ENCODE assay signal across 10 mouse cellular contexts in genomic region chr2:157418609-157419071, GRCm38 (mm10). TPM values are rescaled to one million over a fixed set of nuclear protein-coding genes. Genes with fewer than 3 reads are reported as not detected.
DNase-seq lines count a peak whose midpoint lies in the region; ATAC-seq and TF ChIP-seq lines count a peak whose summit lies in the region.
"Had no signal": no experiment of that assay in that cellular context is flagged by ENCODE, and none has a peak within 500 bp of the region (broad histone marks: within the 10 kb centered on the region; RNA-seq: fewer than 3 reads in every experiment).

No protein-coding gene starts in this region.

- peak; percentile 95 for TF ChIP-seq EP300 in ES-Bruce4 (IDR thresholded peaks at IDR 0.05; ENCODE audit: insufficient read depth, low read depth, low read length)

- no peaks in the 10 kb centered on the region for H3K27me3 ChIP-seq in ES-Bruce4 (ENCODE audit: control insufficient read depth, insufficient read depth, low read length, poor library complexity, severe bottlenecking)
- H3K27me3 ChIP-seq in hindbrain, embryonic 13.5 days = no peaks in the 10 kb centered on the region
- no peaks in the 10 kb centered on the region for H3K27me3 ChIP-seq in midbrain, embryonic 15.5 days (replicated peaks)
- H3K27me3 ChIP-seq: Patski had no signal

- peak overlapping the region; percentile 93 for H3K27ac ChIP-seq in ES-Bruce4 (ENCODE audit: insufficient read depth, low read length)
- 0 out of 2 replicates have a peak overlapping the region, but pooled peaks have one; percentile 48 for H3K27ac ChIP-seq in hindbrain, embryonic 13.5 days
- H3K27ac ChIP-seq in midbrain, embryonic 15.5 days = no peak overlapping the region
- H3K27ac ChIP-seq: liver, embryonic 14.5 days had no signal

- no peak for TF ChIP-seq CTCF in ES-Bruce4 (IDR thresholded peaks at IDR 0.05; ENCODE audit: low read depth, low read length)

- no peak for TF ChIP-seq POLR2A in ES-Bruce4 (IDR thresholded peaks at IDR 0.05; ENCODE audit: insufficient read depth, low read length)

- peak; percentile 27 for DNase-seq in embryo, embryonic 10 days (ENCODE audit: low spot score)
- no peak for DNase-seq in urinary bladder, adult 18-20 months (ENCODE audit: low spot score in 2 of 2)
- no peak for DNase-seq in gastrocnemius, adult 18-20 months (ENCODE audit: low spot score)
- DNase-seq in B cell, adult 2 months = no peak
- DNase-seq: cerebellum, adult 18-20 months had no signal

- peaks cover 22% of the 10 kb centered on the region for H3K4me1 ChIP-seq in ES-Bruce4 (ENCODE audit: control insufficient read depth, insufficient read depth, low read length)
- peaks cover 33% of the 10 kb centered on the region for H3K4me1 ChIP-seq in hindbrain, embryonic 13.5 days (replicated peaks)
- peaks cover 19% of the 10 kb centered on the region for H3K4me1 ChIP-seq in midbrain, embryonic 15.5 days

- ATAC-seq in hindbrain, embryonic 13.5 days (ENCODE audit: low FRiP score) = no peak
- ATAC-seq in midbrain, embryonic 15.5 days (replicated peaks) = no peak
- ATAC-seq: Patski had no signal

- peak overlapping the region; percentile 77 for H3K4me3 ChIP-seq in ES-Bruce4 (ENCODE audit: low read depth, low read length)
- no peak overlapping the region for H3K4me3 ChIP-seq in hindbrain, embryonic 13.5 days
- no peak overlapping the region for H3K4me3 ChIP-seq in midbrain, embryonic 15.5 days

- 0 out of 2 replicates have a peak overlapping the region, but pooled peaks have one; percentile 17 for H3K9ac ChIP-seq in ES-Bruce4 (ENCODE audit: low read depth, poor library complexity, severe bottlenecking)
- no peak overlapping the region for H3K9ac ChIP-seq in hindbrain, embryonic 13.5 days
- H3K9ac ChIP-seq in midbrain, embryonic 15.5 days = no peak overlapping the region
- H3K9ac ChIP-seq: liver, embryonic 14.5 days had no signal

- 0 out of 2 replicates have a peak overlapping the region, but pooled peaks have one; percentile 17 for H3K4me2 ChIP-seq in hindbrain, embryonic 13.5 days
- 0 out of 2 replicates have a peak overlapping the region, but pooled peaks have one; percentile 4 for H3K4me2 ChIP-seq in midbrain, embryonic 15.5 days

- H3K9me3 ChIP-seq in ES-Bruce4 (replicated peaks; ENCODE audit: control insufficient read depth, insufficient read depth, low read length, poor library complexity, severe bottlenecking) = no peaks in the 10 kb centered on the region
- no peaks in the 10 kb centered on the region for H3K9me3 ChIP-seq in hindbrain, embryonic 13.5 days
- H3K9me3 ChIP-seq in midbrain, embryonic 15.5 days = no peaks in the 10 kb centered on the region

- H3K36me3 ChIP-seq in ES-Bruce4 (ENCODE audit: control insufficient read depth, insufficient read depth, low read length, poor library complexity, severe bottlenecking) = no peaks in the 10 kb centered on the region
- H3K36me3 ChIP-seq in hindbrain, embryonic 13.5 days = no peaks in the 10 kb centered on the region
- no peaks in the 10 kb centered on the region for H3K36me3 ChIP-seq in midbrain, embryonic 15.5 days (replicated peaks)

- WGBS in hindbrain, embryonic 13.5 days = 5% methylated on average over 7 of the region's 7 CpGs
- 5% methylated on average over 7 of the region's 7 CpGs for WGBS in midbrain, embryonic 15.5 days

RNA-seq across cellular contexts. Expression of gene Src, which starts 0.4 kb away (rescaled TPM):
- polyA plus RNA-seq in ES-Bruce4 (2011; ENCODE audit: insufficient read depth, insufficient read length, low read depth, missing spikeins) = 53.4 and 54.7 TPM in 2 replicates
- polyA plus RNA-seq in hindbrain, embryonic 13.5 days (2015; fragmentation: Nextera tagmentation; extraction: Ambion mirVana) = 31.3 and 31.8 TPM in 2 replicates
- polyA plus RNA-seq in midbrain, embryonic 15.5 days (2015; fragmentation: Nextera tagmentation; extraction: Ambion mirVana) = 40.3 and 43.2 TPM in 2 replicates
- 1 to 10 TPM; 2.8 to 3.0 TPM for total RNA-seq in gastrocnemius, adult 18-20 months (2021)

RNA-seq across cellular contexts. Expression of gene Manbal, which starts 51.2 kb away (rescaled TPM):
- polyA plus RNA-seq in ES-Bruce4 (2011; ENCODE audit: insufficient read depth, insufficient read length, low read depth, missing spikeins) = 37.8 and 38.1 TPM in 2 replicates
- polyA plus RNA-seq in hindbrain, embryonic 13.5 days (2015; fragmentation: Nextera tagmentation; extraction: Ambion mirVana) = 91.7 and 95.8 TPM in 2 replicates
- 104 and 107 TPM in 2 replicates for polyA plus RNA-seq in midbrain, embryonic 15.5 days (2015; fragmentation: Nextera tagmentation; extraction: Ambion mirVana)
- total RNA-seq in gastrocnemius, adult 18-20 months (2021) = 10 to 100 TPM; 15.2 to 15.9 TPM
